Mouse (Mus musculus): ENCODE measurements around the gene Gsg1.

DNA sequence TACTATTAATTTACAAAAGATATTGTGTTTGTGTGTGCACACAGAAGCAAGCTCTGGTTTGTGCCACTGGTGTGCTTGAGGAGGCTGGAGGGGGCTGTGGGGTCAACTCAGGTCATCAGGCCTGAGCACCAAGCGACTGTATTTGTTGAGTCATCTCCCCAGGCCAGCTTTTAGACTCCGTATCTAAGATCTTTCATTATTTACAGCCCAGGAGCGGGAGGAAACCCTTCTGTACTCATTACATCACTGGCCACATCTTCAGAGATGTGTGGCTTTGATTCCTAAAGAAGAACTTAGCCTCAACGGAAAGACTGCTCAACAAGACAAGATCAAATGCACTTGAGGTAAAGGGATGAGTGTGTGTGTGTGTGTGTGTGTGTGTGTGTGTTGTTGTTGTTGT is 65.5 kb downstream of the Gsg1 start:
- TF ChIP-seq POLR2A (IDR thresholded peaks at IDR 0.05; ENCODE audit: extremely low read depth, insufficient read depth, low read length): no peak
- no peak for TF ChIP-seq CTCF (IDR thresholded peaks at IDR 0.05; ENCODE audit: low read depth, low read length)

All from liver, adult 2 months (tissue).